Mouse (Mus musculus) kidney, postnatal 10 days (tissue): Measurements from ENCODE around the gene Zfp182.

ENCODE experiments used
- DNase-seq: peaks from one replicate; pipeline ENCODE4 v3.0.0; 2021; ENCODE audit warnings: mixed read lengths

Zfp182 gene

GRCm38 (mm10) chrX:21061866-21062543 is at the start of gene Zfp182:
TSS of gene Zfp182 (minus strand) at chrX:21062316.
- peak; percentile 85 for DNase-seq

- no peak for DNase-seq
Measured at GRCm38 (mm10) chrX:21089867-21090239, 27.7 kb upstream of the Zfp182 start.

GRCm38 (mm10) chrX:21088983-21089866 is 27.1 kb upstream of the Zfp182 start, which contains the start of gene Zfp300:
TSS of gene Zfp300 (minus strand) at chrX:21089527.
- peak; percentile 77 for DNase-seq

- no peak for DNase-seq
Measured at GRCm38 (mm10) chrX:21088645-21088982, 26.5 kb upstream of the Zfp182 start.

GRCm38 (mm10) chrX:21068106-21068505 is 6.0 kb upstream of the Zfp182 start, which contains the start of gene Spaca5:
TSS of gene Spaca5 (plus strand) at chrX:21068406.
- no peak for DNase-seq

DNA sequence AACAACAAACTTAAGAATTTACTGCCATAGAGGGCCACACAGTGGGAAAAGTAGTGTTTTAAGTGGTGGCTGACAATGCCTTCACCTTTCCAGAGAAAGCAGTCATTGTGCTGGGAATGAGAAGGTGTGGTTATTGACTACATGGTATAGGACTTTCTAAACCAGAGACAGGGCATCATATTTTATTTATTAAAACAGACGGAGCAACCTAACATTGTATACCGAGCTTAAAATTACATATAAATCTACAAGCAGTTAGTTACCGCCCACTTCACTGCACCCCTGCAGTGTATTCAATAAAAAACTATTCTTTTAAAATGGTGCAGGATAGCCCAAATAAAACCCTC is 401 bp upstream of the Zfp182 start:
- DNase-seq = no peak

DNA sequence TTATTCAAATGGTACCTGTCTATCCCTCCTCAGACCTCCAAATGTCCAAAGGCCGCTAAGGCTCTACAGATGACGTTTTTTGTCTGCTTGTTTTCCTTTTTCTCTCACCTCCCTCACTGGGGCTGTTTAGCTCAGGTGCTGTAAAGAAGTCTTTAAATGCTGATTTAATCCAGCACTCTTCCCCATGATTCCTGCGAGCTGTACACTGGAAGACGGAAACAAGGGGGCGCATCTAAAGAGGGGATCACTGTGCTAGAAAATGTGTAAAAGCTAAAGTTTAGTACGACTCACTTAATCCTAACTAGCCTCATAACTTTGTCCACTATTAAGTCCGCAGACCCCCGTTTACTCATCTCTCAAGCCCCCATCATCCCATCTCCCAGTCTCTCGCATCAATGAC is 656 bp downstream of the Zfp182 start:
- DNase-seq = no peak

DNA sequence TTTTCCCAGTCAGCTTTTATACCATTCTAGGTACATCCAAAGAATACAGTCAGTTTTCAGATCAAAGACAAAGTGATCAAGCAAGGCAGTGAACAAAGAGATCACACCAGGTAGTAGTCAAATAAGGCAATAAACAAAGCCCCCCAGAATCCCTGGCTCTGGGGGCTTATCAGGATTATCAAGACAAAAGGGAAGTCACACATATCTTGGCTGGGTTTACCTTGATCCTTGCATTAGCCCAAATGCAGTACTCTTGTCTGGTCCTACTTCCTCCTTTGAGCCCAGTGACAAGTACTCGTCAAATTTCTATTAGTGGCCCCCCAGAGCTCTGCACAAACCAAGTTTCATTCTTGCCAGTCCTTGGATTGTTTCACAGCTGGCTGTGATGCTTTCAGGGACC is 81.2 kb downstream of the Zfp182 start:
- no peak for DNase-seq
